Mouse (Mus musculus): ENCODE measurements around the gene Lrrc61. TPM values are rescaled to one million over a fixed set of nuclear protein-coding genes. Genes with fewer than 3 reads are reported as not detected.

The Lrrc61 gene
- polyA plus RNA-seq, 1 experiment from 2014 or later: 10.9 TPM

DNA sequence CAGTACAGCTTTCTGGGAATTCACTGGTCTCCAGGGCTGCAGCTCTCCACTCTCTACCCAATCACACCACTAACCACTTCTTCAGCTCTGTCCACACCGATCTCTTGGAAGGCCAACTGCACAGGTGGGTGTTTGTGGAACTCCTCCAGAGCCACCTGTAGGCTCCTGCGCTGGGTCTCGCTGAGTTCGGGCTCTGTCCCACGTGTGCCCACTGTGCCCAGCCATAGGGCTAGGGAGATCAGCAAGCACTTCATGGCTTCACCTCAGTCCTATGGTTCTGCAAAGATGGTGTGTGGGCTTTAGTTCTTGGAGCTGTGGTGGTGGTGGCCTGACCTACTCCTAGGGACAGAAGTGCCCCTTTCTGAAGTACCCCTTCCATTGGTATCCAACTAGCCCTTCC, 17.4 kb downstream of the Lrrc61 start:
- no peak for ATAC-seq (replicated peaks; ENCODE audit: insufficient number of reproducible peaks, low FRiP score, low TSS enrichment, low read depth)
- H3K36me3 ChIP-seq (replicated peaks; ENCODE audit: control insufficient read depth, insufficient read depth, low read depth, low read length): no peaks in the 10 kb centered on the region
- H3K4me1 ChIP-seq (ENCODE audit: control insufficient read depth, insufficient read depth, low read length): 0 out of 2 replicates have a peak, but pooled peaks cover 2% of the 10 kb centered on the region
- 92% methylated on average over 5 of the region's 5 CpGs for WGBS
- no peak for DNase-seq (ENCODE audit: low spot score)
- H3K9me3 ChIP-seq (replicated peaks; ENCODE audit: control insufficient read depth, low read length): no peaks in the 10 kb centered on the region
- H3K4me3 ChIP-seq (ENCODE audit: low read depth, low read length): no peak overlapping the region
- H3K27me3 ChIP-seq (ENCODE audit: control insufficient read depth, insufficient read depth, low read length): no peaks in the 10 kb centered on the region
- H3K27ac ChIP-seq (replicated peaks; ENCODE audit: low read depth, low read length): no peak overlapping the region
- no peak overlapping the region for H3K4me2 ChIP-seq (ENCODE audit: low read depth, low read length)
- H3K9ac ChIP-seq (replicated peaks; ENCODE audit: low read length): no peak overlapping the region

DNA sequence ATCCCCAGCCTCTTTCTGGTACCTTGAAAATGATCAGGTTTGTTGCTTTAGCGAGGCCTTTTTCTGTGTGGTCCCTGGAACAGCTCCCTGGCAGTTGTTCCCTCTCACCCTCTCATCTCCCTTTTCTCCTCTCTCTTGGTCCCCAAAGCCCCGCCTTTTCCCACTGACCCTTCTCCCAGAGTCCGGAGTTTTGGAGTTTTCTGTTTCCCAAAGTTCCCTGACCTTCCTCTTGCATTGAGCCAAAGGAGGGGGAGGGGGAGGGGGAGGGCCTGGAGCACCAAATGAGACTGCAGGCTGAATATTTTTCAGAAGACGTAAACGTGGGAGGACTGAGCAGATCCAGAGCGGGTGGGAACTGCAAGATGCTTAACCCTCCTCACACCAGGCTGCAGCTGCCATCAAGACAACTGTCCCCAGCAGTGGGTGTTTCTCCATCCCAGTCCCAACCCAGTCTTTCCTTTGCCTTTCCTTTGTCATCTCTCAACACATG, 18.0 kb downstream of the Lrrc61 start, which contains the start of gene Rarres2:
TSS of gene Rarres2 (minus strand) at position 218 of the 490 bp plus-strand sequence.
- WGBS: 21% methylated on average over 6 of the region's 6 CpGs
- Histone ChIP-seq H3K9me3 (replicated peaks; ENCODE audit: control insufficient read depth, low read length) (no peaks in the 10 kb centered on the region), H3K27ac (replicated peaks; ENCODE audit: low read depth, low read length) (no peak within 1 kb of the TSS), H3K4me2 (ENCODE audit: low read depth, low read length) (no peak within 1 kb of the TSS), H3K4me1 (ENCODE audit: control insufficient read depth, insufficient read depth, low read length) (0 out of 2 replicates have a peak, but pooled peaks cover 2% of the 10 kb centered on the region), H3K27me3 (ENCODE audit: control insufficient read depth, insufficient read depth, low read length) (no peaks in the 10 kb centered on the region), H3K36me3 (replicated peaks; ENCODE audit: control insufficient read depth, insufficient read depth, low read depth, low read length) (no peaks in the 10 kb centered on the region), H3K9ac (replicated peaks; ENCODE audit: low read length) (no peak within 1 kb of the TSS), H3K4me3 (ENCODE audit: low read depth, low read length) (no peak within 1 kb of the TSS)
- peak; percentile 26 for DNase-seq (ENCODE audit: low spot score)
- ATAC-seq (replicated peaks; ENCODE audit: insufficient number of reproducible peaks, low FRiP score, low TSS enrichment, low read depth): no peak

DNA sequence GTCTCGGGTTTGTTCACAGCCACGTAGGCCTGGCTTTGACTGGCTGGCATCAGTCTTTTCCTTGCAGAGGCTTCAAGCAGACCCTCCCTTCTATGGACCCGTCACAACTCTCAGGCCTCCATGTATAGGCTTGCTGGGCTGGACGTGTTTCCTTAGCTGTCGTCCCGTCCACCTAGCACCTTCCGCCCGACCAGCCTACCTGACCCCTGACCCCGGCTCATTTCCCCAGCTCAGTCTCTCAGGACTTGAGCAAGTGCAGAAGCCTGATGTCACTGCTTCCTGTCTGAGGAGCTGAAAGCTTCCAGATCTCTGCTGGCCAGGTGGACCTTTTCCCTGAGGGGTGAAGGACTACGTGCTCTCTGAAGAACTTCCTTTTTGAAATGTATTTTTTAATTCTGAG, 18.7 kb downstream of the Lrrc61 start:
- Histone ChIP-seq H3K4me2 (ENCODE audit: low read depth, low read length) (no peak overlapping the region), H3K9me3 (replicated peaks; ENCODE audit: control insufficient read depth, low read length) (no peaks in the 10 kb centered on the region), H3K36me3 (replicated peaks; ENCODE audit: control insufficient read depth, insufficient read depth, low read depth, low read length) (no peaks in the 10 kb centered on the region), H3K27ac (replicated peaks; ENCODE audit: low read depth, low read length) (no peak overlapping the region), H3K27me3 (ENCODE audit: control insufficient read depth, insufficient read depth, low read length) (no peaks in the 10 kb centered on the region), H3K4me3 (ENCODE audit: low read depth, low read length) (no peak overlapping the region), H3K4me1 (ENCODE audit: control insufficient read depth, insufficient read depth, low read length) (0 out of 2 replicates have a peak, but pooled peaks cover 2% of the 10 kb centered on the region), H3K9ac (replicated peaks; ENCODE audit: low read length) (no peak overlapping the region)
- ATAC-seq (replicated peaks; ENCODE audit: insufficient number of reproducible peaks, low FRiP score, low TSS enrichment, low read depth) (peak; percentile 69; the same call in 1 of the 2 replicates), DNase-seq (ENCODE audit: low spot score) (peak; percentile 43)
- WGBS: 36% methylated on average over 10 of the region's 10 CpGs

DNA sequence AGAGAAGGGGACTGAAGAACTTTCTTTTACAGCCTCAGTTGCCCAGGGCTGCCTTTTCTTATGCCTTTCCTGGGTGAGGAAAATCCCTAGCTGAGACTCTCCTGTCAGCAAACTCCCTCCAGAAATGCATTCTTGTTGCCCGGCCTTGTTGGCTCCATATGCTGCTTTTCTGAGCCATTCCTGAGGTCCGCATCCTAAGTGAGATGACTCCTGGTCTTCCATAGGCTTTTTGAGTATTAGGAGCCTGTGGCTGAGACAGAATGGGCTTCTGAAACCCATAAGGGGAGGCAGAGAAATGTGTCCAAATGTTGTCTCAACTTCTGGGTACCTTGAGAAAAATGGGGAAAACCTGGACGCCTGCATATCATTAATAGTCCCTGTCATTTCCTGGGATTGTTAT, 19.4 kb downstream of the Lrrc61 start:
- no peak overlapping the region for H3K27ac ChIP-seq (replicated peaks; ENCODE audit: low read depth, low read length)
- H3K4me2 ChIP-seq (ENCODE audit: low read depth, low read length): no peak overlapping the region
- no peak overlapping the region for H3K9ac ChIP-seq (replicated peaks; ENCODE audit: low read length)
- 74% methylated on average over 3 of the region's 3 CpGs for WGBS
- H3K36me3 ChIP-seq (replicated peaks; ENCODE audit: control insufficient read depth, insufficient read depth, low read depth, low read length): no peaks in the 10 kb centered on the region
- H3K4me3 ChIP-seq (ENCODE audit: low read depth, low read length): no peak overlapping the region
- 0 out of 2 replicates have a peak, but pooled peaks cover 2% of the 10 kb centered on the region for H3K4me1 ChIP-seq (ENCODE audit: control insufficient read depth, insufficient read depth, low read length)
- no peaks in the 10 kb centered on the region for H3K9me3 ChIP-seq (replicated peaks; ENCODE audit: control insufficient read depth, low read length)
- ATAC-seq (replicated peaks; ENCODE audit: insufficient number of reproducible peaks, low FRiP score, low TSS enrichment, low read depth) (no peak), DNase-seq (ENCODE audit: low spot score) (no peak)
- no peaks in the 10 kb centered on the region for H3K27me3 ChIP-seq (ENCODE audit: control insufficient read depth, insufficient read depth, low read length)

DNA sequence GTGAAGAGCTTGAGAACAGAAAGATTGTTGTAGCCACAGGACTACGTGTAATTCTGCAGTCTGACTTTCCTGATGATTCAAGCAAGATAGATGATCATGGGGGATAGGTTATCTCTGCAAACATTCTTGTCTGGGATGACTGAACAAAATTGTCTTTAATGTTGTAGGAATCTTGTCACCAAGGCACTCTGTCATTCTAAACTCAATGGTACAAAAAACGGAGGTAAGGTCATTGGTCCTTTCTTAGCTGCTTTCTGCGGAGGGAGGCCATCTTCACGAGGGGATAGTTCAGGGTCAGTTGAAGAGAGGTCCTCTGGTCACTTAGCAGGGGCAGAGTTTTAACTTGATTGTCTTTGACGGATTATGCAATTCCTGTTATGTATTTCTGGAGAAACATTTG, 24.1 kb downstream of the Lrrc61 start:
- H3K27me3 ChIP-seq (ENCODE audit: control insufficient read depth, insufficient read depth, low read length): no peaks in the 10 kb centered on the region
- 67% methylated on average over 5 of the region's 5 CpGs for WGBS

DNA sequence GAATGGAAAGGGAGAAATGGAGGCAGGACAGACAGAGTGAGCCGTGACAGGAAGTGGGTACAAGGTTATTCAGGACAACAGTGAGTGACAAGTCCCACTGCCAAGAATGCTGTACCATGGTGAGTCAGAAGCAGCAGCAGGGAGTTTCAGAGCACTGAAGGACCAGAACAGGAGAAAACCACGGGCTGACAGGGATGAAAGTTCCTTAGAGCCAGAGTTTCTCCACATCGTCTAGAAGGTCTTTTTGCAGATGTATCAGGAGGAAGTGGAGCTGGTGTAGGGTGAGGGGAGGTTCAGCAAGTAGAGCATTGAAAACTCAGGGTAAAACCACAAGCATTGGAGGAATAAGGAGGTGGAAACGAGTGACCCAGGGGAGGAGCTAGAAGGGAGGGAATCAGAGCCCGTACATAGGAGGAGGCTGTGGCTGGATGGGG, 24.6 kb downstream of the Lrrc61 start:
- Histone ChIP-seq H3K27ac (replicated peaks; ENCODE audit: low read depth, low read length) (no peak overlapping the region), H3K4me2 (ENCODE audit: low read depth, low read length) (no peak overlapping the region), H3K9ac (replicated peaks; ENCODE audit: low read length) (no peak overlapping the region), H3K9me3 (replicated peaks; ENCODE audit: control insufficient read depth, low read length) (no peaks in the 10 kb centered on the region), H3K27me3 (ENCODE audit: control insufficient read depth, insufficient read depth, low read length) (no peaks in the 10 kb centered on the region), H3K4me3 (ENCODE audit: low read depth, low read length) (no peak overlapping the region), H3K36me3 (replicated peaks; ENCODE audit: control insufficient read depth, insufficient read depth, low read depth, low read length) (no peaks in the 10 kb centered on the region), H3K4me1 (ENCODE audit: control insufficient read depth, insufficient read depth, low read length) (no peaks in the 10 kb centered on the region)
- ATAC-seq (replicated peaks; ENCODE audit: insufficient number of reproducible peaks, low FRiP score, low TSS enrichment, low read depth) (no peak), DNase-seq (ENCODE audit: low spot score) (no peak)
- 34% methylated on average over 5 of the region's 5 CpGs for WGBS

More for the DNA sequence above, 24.1 kb downstream of the Lrrc61 start:
- no peaks in the 10 kb centered on the region for H3K9me3 ChIP-seq (replicated peaks; ENCODE audit: control insufficient read depth, low read length)
- ATAC-seq (replicated peaks; ENCODE audit: insufficient number of reproducible peaks, low FRiP score, low TSS enrichment, low read depth) (no peak), DNase-seq (ENCODE audit: low spot score) (no peak)
- no peaks in the 10 kb centered on the region for H3K36me3 ChIP-seq (replicated peaks; ENCODE audit: control insufficient read depth, insufficient read depth, low read depth, low read length)
- H3K4me3 ChIP-seq (ENCODE audit: low read depth, low read length): no peak overlapping the region
- no peak overlapping the region for H3K27ac ChIP-seq (replicated peaks; ENCODE audit: low read depth, low read length)
- H3K4me1 ChIP-seq (ENCODE audit: control insufficient read depth, insufficient read depth, low read length): no peaks in the 10 kb centered on the region
- no peak overlapping the region for H3K4me2 ChIP-seq (ENCODE audit: low read depth, low read length)
- H3K9ac ChIP-seq (replicated peaks; ENCODE audit: low read length): no peak overlapping the region

DNA sequence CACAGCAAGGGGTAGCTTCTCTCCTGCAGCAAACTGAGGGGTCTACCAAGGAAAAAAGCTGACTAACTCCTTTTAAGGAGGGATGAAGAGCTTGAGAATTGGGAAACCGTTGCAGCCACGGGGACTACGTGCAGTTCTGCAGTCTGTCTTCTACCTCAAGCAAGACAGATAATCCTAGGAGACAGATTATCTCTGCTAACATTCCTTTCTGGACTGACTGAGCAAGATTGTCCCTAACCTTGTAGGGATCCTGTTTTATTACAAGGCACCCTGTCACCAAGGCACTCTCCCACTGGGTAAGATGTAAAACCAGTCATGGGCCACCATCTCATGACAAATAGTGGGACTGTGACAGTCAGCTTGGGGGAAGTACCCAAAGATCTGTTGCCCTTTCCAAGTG, 26.7 kb downstream of the Lrrc61 start:
- Histone ChIP-seq H3K4me3 (ENCODE audit: low read depth, low read length) (no peak overlapping the region), H3K9ac (replicated peaks; ENCODE audit: low read length) (no peak overlapping the region), H3K9me3 (replicated peaks; ENCODE audit: control insufficient read depth, low read length) (no peaks in the 10 kb centered on the region), H3K4me2 (ENCODE audit: low read depth, low read length) (no peak overlapping the region), H3K36me3 (replicated peaks; ENCODE audit: control insufficient read depth, insufficient read depth, low read depth, low read length) (no peaks in the 10 kb centered on the region), H3K4me1 (ENCODE audit: control insufficient read depth, insufficient read depth, low read length) (no peaks in the 10 kb centered on the region), H3K27ac (replicated peaks; ENCODE audit: low read depth, low read length) (no peak overlapping the region), H3K27me3 (ENCODE audit: control insufficient read depth, insufficient read depth, low read length) (no peaks in the 10 kb centered on the region)
- DNase-seq (ENCODE audit: low spot score): no peak
- ATAC-seq (replicated peaks; ENCODE audit: insufficient number of reproducible peaks, low FRiP score, low TSS enrichment, low read depth): no peak
- WGBS: 45% methylated on average over 3 of the region's 3 CpGs

DNA sequence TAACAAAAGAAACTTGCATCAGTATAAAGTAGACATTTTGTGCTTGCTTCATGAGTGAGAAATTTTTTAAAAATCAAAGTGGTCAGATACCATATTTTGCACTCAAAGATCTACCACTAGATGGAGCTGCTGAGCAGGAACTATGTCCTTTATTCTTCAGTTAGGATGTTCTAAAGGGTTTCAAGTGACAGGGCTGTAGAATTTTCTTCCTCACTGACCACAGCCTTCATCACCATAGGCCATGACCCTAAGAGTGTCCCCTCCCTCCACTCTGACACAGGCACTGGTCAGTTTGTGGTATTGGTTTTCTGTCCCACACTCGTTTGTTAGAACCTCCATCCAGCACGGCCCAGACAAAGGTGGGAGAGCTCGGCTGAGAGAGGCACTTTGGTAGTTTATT, 27.4 kb downstream of the Lrrc61 start:
- Histone ChIP-seq H3K27me3 (ENCODE audit: control insufficient read depth, insufficient read depth, low read length) (no peaks in the 10 kb centered on the region), H3K9me3 (replicated peaks; ENCODE audit: control insufficient read depth, low read length) (no peaks in the 10 kb centered on the region), H3K4me2 (ENCODE audit: low read depth, low read length) (no peak overlapping the region), H3K4me1 (ENCODE audit: control insufficient read depth, insufficient read depth, low read length) (no peaks in the 10 kb centered on the region), H3K9ac (replicated peaks; ENCODE audit: low read length) (no peak overlapping the region), H3K27ac (replicated peaks; ENCODE audit: low read depth, low read length) (no peak overlapping the region), H3K4me3 (ENCODE audit: low read depth, low read length) (no peak overlapping the region), H3K36me3 (replicated peaks; ENCODE audit: control insufficient read depth, insufficient read depth, low read depth, low read length) (no peaks in the 10 kb centered on the region)
- DNase-seq (ENCODE audit: low spot score) (peak; percentile 87), ATAC-seq (replicated peaks; ENCODE audit: insufficient number of reproducible peaks, low FRiP score, low TSS enrichment, low read depth) (peak; percentile 48; the same call in 1 of the 2 replicates)
- WGBS: 65% methylated on average over 3 of the region's 3 CpGs
